Comparison of ENCODE assay signal across 11 mouse cellular contexts in genomic region chr4:124396566-124397283, GRCm38 (mm10).
A peak's percentile ranks its signal among the peaks of the same experiment; 100 is the strongest.
DNase-seq lines count a peak whose midpoint lies in the region; ATAC-seq lines count a peak whose summit lies in the region.
"Had no signal": no experiment of that assay in that cellular context is flagged by ENCODE, and none has a peak within 500 bp of the region (broad histone marks: within the 10 kb centered on the region; RNA-seq: fewer than 3 reads in every experiment).

No protein-coding gene starts in this region.

- DNase-seq in cerebellum, postnatal 14 days, result peak; percentile 18 to 24
- DNase-seq in right cerebral cortex, adult 18-20 months, result peak; percentile 67
- no peak for DNase-seq in right cerebral cortex, postnatal 25 days
- DNase-seq in left cerebral cortex, adult 11 months (ENCODE audit: low spot score), result peak; percentile 41
- DNase-seq in testis, postnatal 14 days (ENCODE audit: low spot score), result peak; percentile 59
- DNase-seq in thymus, postnatal 14 days, result no peak
- no peak for DNase-seq in thymus, postnatal 0 days (ENCODE audit: low spot score)
- DNase-seq: cerebellum, postnatal 36 days; lung, adult 18-20 months had no signal

- no peak for ATAC-seq in cerebellum, adult (ENCODE audit: insufficient number of reproducible peaks, low FRiP score, low TSS enrichment)
- ATAC-seq: midbrain, embryonic 16.5 days had no signal

Comparison
In these comparisons a context has a peak if more than half of its experiments do, and no peak if none do; other contexts are left out.
1. DNase-seq: peak in cerebellum, postnatal 14 days (2 of 2), right cerebral cortex, adult 18-20 months (single experiment), left cerebral cortex, adult 11 months (single experiment) and testis, postnatal 14 days (single experiment); none in right cerebral cortex, postnatal 25 days (single experiment), thymus, postnatal 14 days (single experiment) and thymus, postnatal 0 days (single experiment).